Mouse (Mus musculus): ENCODE measurements around the gene Stox2.

- TF ChIP-seq CTCF (IDR thresholded peaks at IDR 0.05; ENCODE audit: extremely low read depth, insufficient read length, insufficient replicate concordance, low read depth, low read length) (no peak), POLR2A (IDR thresholded peaks at IDR 0.05; ENCODE audit: low read depth, low read length) (no peak)
Observed at GRCm38 (mm10) chr8:47268062-47268822, 177.9 kb downstream of the Stox2 start.

Data from small intestine, adult 2 months (tissue).